Mouse (Mus musculus): Measurements from ENCODE around the gene Samt1. TPM values are rescaled to one million over a fixed set of nuclear protein-coding genes. Genes with fewer than 3 reads are reported as not detected.
"Not testable (repeated sequence)": the region's sequence is repeated elsewhere in the genome, so short reads cannot be mapped to it uniquely, and the experiment has no call there.

The Samt1 gene
- not detected in 2 replicates for polyA plus RNA-seq (2015; fragmentation: Nextera tagmentation; extraction: Ambion mirVana)

DNA sequence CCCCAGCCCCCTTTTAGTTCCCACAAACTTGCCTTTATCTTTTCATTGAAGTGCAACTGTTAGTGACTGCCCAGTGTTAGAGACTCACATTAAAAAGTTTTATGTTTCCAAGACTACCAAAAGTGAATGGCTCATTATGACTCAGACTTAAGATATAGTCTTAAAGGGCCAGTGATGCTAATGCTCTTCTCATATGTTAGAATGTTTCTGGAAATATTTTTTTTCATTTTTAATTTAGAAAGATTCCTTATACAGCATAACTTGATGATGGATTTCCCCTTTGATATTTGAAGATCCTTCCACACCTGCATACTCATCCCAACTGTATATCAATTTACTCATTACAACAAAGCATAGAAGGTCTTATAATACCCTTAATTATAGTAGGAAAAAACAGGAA is at the start of gene Samt1:
Gene Samt1, minus strand, starts transcription at position 101 of the 400 bp plus-strand sequence.
- not testable (repeated sequence) for H3K4me1 ChIP-seq (replicated peaks; ENCODE audit: insufficient read depth, low read length); H3K9me3 ChIP-seq (replicated peaks; ENCODE audit: low read length); H3K4me3 ChIP-seq (replicated peaks; ENCODE audit: low read depth, low read length); H3K27ac ChIP-seq; H3K36me3 ChIP-seq (ENCODE audit: insufficient read depth, low read length); H3K27me3 ChIP-seq (ENCODE audit: insufficient read depth, low read length); ATAC-seq (replicated peaks; ENCODE audit: low FRiP score, low read depth); H3K4me2 ChIP-seq (ENCODE audit: low read length); H3K9ac ChIP-seq (ENCODE audit: low read depth, low read length); DNase-seq (ENCODE audit: low spot score)

DNA sequence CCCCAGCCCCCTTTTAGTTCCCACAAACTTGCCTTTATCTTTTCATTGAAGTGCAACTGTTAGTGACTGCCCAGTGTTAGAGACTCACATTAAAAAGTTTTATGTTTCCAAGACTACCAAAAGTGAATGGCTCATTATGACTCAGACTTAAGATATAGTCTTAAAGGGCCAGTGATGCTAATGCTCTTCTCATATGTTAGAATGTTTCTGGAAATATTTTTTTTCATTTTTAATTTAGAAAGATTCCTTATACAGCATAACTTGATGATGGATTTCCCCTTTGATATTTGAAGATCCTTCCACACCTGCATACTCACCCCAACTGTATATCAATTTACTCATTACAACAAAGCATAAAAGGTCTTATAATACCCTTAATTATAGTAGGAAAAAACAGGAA is 42.5 kb upstream of the Samt1 start, which contains the start of gene Gm10057:
Gene Gm10057, minus strand, starts transcription at position 101 of the 400 bp plus-strand sequence.
- not testable (repeated sequence) for H3K36me3 ChIP-seq (ENCODE audit: insufficient read depth, low read length); H3K9ac ChIP-seq (ENCODE audit: low read depth, low read length); H3K4me1 ChIP-seq (replicated peaks; ENCODE audit: insufficient read depth, low read length); H3K4me3 ChIP-seq (replicated peaks; ENCODE audit: low read depth, low read length); ATAC-seq (replicated peaks; ENCODE audit: low FRiP score, low read depth); DNase-seq (ENCODE audit: low spot score); H3K9me3 ChIP-seq (replicated peaks; ENCODE audit: low read length); H3K4me2 ChIP-seq (ENCODE audit: low read length); H3K27ac ChIP-seq; H3K27me3 ChIP-seq (ENCODE audit: insufficient read depth, low read length)

- not testable (repeated sequence) for H3K4me2 ChIP-seq (ENCODE audit: low read length); H3K27ac ChIP-seq; H3K36me3 ChIP-seq (ENCODE audit: insufficient read depth, low read length); H3K9me3 ChIP-seq (replicated peaks; ENCODE audit: low read length); ATAC-seq (replicated peaks; ENCODE audit: low FRiP score, low read depth); H3K4me1 ChIP-seq (replicated peaks; ENCODE audit: insufficient read depth, low read length); DNase-seq (ENCODE audit: low spot score); H3K9ac ChIP-seq (ENCODE audit: low read depth, low read length); H3K27me3 ChIP-seq (ENCODE audit: insufficient read depth, low read length); H3K4me3 ChIP-seq (replicated peaks; ENCODE audit: low read depth, low read length)
Observed at GRCm38 (mm10) chrX:154033727-154034126, 21.3 kb upstream of the Samt1 start, which contains the start of gene 4921511M17Rik. TSS of gene 4921511M17Rik (minus strand) at chrX:154033827.

DNA sequence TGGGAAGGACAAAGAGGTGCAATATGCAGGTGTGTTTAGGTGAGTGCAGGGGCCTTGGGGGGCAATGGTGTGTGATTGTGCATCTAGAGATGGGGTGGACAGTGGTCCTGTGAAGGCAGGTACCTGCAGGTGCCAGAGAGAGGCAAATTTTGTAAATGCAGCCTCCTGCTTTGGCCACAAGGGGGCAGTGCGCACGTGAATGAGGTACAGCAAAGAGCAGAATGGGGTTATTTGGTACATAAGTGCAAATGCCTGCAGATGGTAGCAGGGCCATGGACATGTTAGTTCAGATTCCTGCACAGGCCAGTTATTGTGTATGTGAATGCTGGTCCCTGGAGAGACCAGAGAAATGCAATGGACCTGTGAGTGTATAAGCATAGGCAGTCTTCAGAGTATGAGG is 35.5 kb downstream of the Samt1 start:
- not testable (repeated sequence) for H3K27ac ChIP-seq; H3K27me3 ChIP-seq (ENCODE audit: insufficient read depth, low read length); H3K4me1 ChIP-seq (replicated peaks; ENCODE audit: insufficient read depth, low read length); H3K36me3 ChIP-seq (ENCODE audit: insufficient read depth, low read length); H3K9ac ChIP-seq (ENCODE audit: low read depth, low read length); H3K4me2 ChIP-seq (ENCODE audit: low read length); ATAC-seq (replicated peaks; ENCODE audit: low FRiP score, low read depth); H3K9me3 ChIP-seq (replicated peaks; ENCODE audit: low read length); DNase-seq (ENCODE audit: low spot score); H3K4me3 ChIP-seq (replicated peaks; ENCODE audit: low read depth, low read length)
- WGBS = no CpG with 5 or more reads among the region's 2 CpGs

GRCm38 (mm10) chrX:153976467-153976866 is 36.0 kb downstream of the Samt1 start:
- not testable (repeated sequence) for H3K36me3 ChIP-seq (ENCODE audit: insufficient read depth, low read length); H3K4me3 ChIP-seq (replicated peaks; ENCODE audit: low read depth, low read length); H3K9me3 ChIP-seq (replicated peaks; ENCODE audit: low read length); H3K9ac ChIP-seq (ENCODE audit: low read depth, low read length); H3K27ac ChIP-seq; DNase-seq (ENCODE audit: low spot score); ATAC-seq (replicated peaks; ENCODE audit: low FRiP score, low read depth); H3K27me3 ChIP-seq (ENCODE audit: insufficient read depth, low read length); H3K4me1 ChIP-seq (replicated peaks; ENCODE audit: insufficient read depth, low read length); H3K4me2 ChIP-seq (ENCODE audit: low read length)
- 38% methylated on average over 4 of the region's 4 CpGs for WGBS

DNA sequence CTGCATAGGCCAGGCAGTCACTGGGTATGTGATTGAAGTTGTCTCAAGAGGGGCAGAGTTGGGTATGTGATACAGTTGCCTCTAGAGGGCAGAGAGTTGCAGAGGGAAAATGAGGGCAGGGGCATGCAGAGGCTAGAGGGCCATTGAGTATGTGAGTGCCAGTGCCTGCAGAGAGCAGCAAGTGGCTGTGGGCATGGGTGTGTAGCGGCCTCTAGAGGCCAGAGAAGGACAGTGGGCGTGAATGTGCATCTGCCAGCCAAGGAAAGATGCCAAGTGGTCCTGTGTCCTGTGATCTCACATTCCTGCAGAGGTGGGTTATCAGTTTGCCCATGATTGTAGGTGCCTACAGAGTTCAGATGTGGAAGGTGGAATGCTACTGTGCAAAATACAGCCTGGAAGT is 38.0 kb downstream of the Samt1 start:
- no peaks in the 10 kb centered on the region for H3K36me3 ChIP-seq (ENCODE audit: insufficient read depth, low read length)
- H3K9me3 ChIP-seq (replicated peaks; ENCODE audit: low read length) = no peaks in the 10 kb centered on the region
- no peak overlapping the region for H3K4me3 ChIP-seq (replicated peaks; ENCODE audit: low read depth, low read length)
- TF ChIP-seq CTCF (IDR thresholded peaks at IDR 0.05; ENCODE audit: low read depth) = peak; percentile 57
- ATAC-seq (replicated peaks; ENCODE audit: low FRiP score, low read depth) = peak; percentile 26; the same call in 1 of the 2 replicates
- WGBS = 29% methylated on average over 2 of the region's 2 CpGs
- no peaks in the 10 kb centered on the region for H3K27me3 ChIP-seq (ENCODE audit: insufficient read depth, low read length)
- H3K4me2 ChIP-seq (ENCODE audit: low read length) = no peak overlapping the region
- peak; percentile 0 for DNase-seq (ENCODE audit: low spot score)
- H3K27ac ChIP-seq = no peak overlapping the region
- no peaks in the 10 kb centered on the region for H3K4me1 ChIP-seq (replicated peaks; ENCODE audit: insufficient read depth, low read length)
- no peak overlapping the region for H3K9ac ChIP-seq (ENCODE audit: low read depth, low read length)

GRCm38 (mm10) chrX:153952866-153953265 is 59.6 kb downstream of the Samt1 start:
- H3K27ac ChIP-seq; H3K36me3 ChIP-seq (ENCODE audit: insufficient read depth, low read length); H3K4me2 ChIP-seq (ENCODE audit: low read length); H3K4me1 ChIP-seq (replicated peaks; ENCODE audit: insufficient read depth, low read length); H3K27me3 ChIP-seq (ENCODE audit: insufficient read depth, low read length); DNase-seq (ENCODE audit: low spot score); H3K9ac ChIP-seq (ENCODE audit: low read depth, low read length); ATAC-seq (replicated peaks; ENCODE audit: low FRiP score, low read depth); H3K4me3 ChIP-seq (replicated peaks; ENCODE audit: low read depth, low read length); H3K9me3 ChIP-seq (replicated peaks; ENCODE audit: low read length): not testable (repeated sequence)
- WGBS = no CpG with 5 or more reads among the region's 2 CpGs

Other genes with a start within 250 kb of the Samt1 start
- 13.4 and 13.9 TPM in 2 replicates for gene Spin2c, start 180.4 kb downstream of the Samt1 start, polyA plus RNA-seq (2015; fragmentation: Nextera tagmentation; extraction: Ambion mirVana)
- gene 4921511M17Rik, start 21.2 kb upstream of the Samt1 start, polyA plus RNA-seq (2015; fragmentation: Nextera tagmentation; extraction: Ambion mirVana) = not detected in 2 replicates
- gene Gm10057, start 42.4 kb upstream of the Samt1 start, polyA plus RNA-seq (2015; fragmentation: Nextera tagmentation; extraction: Ambion mirVana) = not detected in 2 replicates
- gene Gm15140, start 108.0 kb upstream of the Samt1 start, polyA plus RNA-seq (2015; fragmentation: Nextera tagmentation; extraction: Ambion mirVana) = not detected in 2 replicates